Mouse (Mus musculus): Measurements from ENCODE around the gene Gm26920. TPM values are rescaled to one million over a fixed set of nuclear protein-coding genes. Genes with fewer than 3 reads are reported as not detected.
"Not testable (repeated sequence)": the region's sequence is repeated elsewhere in the genome, so short reads cannot be mapped to it uniquely, and the experiment has no call there.

The Gm26920 gene
- polyA plus RNA-seq (2014; fragmentation: Nextera tagmentation; extraction: Ambion mirVana): 0.89 and 1.7 TPM in 2 replicates

DNA sequence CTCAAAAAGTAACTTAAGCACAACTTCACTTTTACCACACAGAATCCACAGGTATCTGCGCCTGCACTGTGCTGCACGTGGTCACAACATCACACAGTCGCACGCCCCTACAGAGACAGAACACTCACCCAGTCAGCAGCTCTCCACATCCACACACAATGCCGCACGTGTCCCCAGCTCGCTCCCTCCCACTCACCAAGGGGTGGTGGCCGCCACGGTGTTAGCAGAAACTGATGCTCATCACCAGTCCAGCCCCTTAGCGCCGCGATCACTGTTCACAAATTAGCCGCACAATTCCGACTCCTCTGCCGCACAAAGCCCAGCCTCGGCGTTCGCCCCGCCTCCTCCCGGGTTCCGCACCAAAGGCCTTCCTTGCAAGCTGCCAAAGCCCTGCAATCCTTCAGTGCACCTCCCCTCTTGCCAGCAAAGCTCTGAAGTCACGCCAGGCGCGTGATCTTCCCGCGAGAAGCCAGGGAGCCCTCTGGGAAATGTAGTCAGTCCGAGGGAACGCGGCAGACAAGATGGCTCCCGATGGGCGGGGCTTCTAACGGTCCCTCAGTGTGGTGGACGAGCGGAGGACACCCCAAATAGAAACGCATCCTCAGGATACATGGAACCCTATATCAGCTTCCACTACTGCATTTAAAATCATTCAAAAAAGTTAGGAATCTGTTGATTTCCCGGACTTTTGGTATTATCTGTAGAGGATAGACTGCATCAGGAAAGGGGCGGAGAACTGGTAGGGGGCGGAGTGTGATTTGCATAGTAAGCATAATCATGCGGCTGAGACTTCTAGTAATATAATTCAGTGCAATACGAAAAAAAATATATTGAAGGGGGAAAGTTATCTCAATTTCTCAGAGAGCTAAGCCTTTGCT is at the start of gene Gm26920, which contains the start of gene Zfp566:
Gm26920 (minus strand) TSS at position 319 of the 878 bp plus-strand sequence.
Zfp566 (minus strand) TSS at position 436 of the 878 bp plus-strand sequence.
- peaks cover 7% of the 10 kb centered on the region for H3K36me3 ChIP-seq (ENCODE audit: control insufficient read depth, insufficient read depth, low read length)
- under 1% methylated on average over 40 of the region's 40 CpGs for WGBS

DNA sequence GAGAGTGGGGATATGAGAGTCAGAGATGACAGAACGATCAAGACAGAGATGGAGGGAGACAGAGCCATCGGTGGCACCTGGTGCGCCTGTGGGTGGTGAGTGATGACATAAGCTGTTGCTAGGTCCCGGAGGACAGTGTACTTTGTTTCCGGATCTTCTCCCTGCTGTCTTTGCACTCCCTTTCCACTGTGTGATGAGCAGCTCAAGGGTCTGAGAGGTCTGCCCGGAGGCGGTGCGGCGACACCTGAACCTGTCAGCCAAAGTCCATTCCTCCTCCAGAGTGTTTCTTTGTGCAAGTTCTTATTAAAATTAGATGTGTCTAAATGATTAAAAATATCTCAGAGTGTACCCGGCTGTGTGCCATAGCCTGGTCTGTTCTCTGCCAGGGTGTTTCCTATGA is 46.6 kb upstream of the Gm26920 start:
- Histone ChIP-seq H3K27ac (ENCODE audit: low read depth, low read length) (no peak overlapping the region), H3K4me1 (replicated peaks; ENCODE audit: control insufficient read depth, insufficient read depth, low read length) (no peaks in the 10 kb centered on the region), H3K4me3 (ENCODE audit: low read depth, low read length) (no peak overlapping the region), H3K9ac (ENCODE audit: low read depth, low read length) (no peak overlapping the region), H3K9me3 (ENCODE audit: control insufficient read depth, low read length) (no peaks in the 10 kb centered on the region), H3K36me3 (ENCODE audit: control insufficient read depth, insufficient read depth, low read length) (peaks cover 11% of the 10 kb centered on the region), H3K4me2 (replicated peaks; ENCODE audit: low read depth, low read length) (no peak overlapping the region), H3K27me3 (ENCODE audit: control insufficient read depth, insufficient read depth, low read length) (no peaks in the 10 kb centered on the region)
- ATAC-seq (ENCODE audit: low FRiP score) (no peak), DNase-seq (ENCODE audit: low spot score) (no peak)
- 88% methylated on average over 10 of the region's 10 CpGs for WGBS

More for the DNA sequence above, at the start of gene Gm26920, which contains the start of gene Zfp566:
- DNase-seq (ENCODE audit: low spot score): peak; percentile 99
- Histone ChIP-seq H3K27ac (ENCODE audit: low read depth, low read length) (peak within 1 kb of the TSS; percentile 27; the same call in 1 of the 2 replicates), H3K9me3 (ENCODE audit: control insufficient read depth, low read length) (no peaks in the 10 kb centered on the region), H3K4me2 (replicated peaks; ENCODE audit: low read depth, low read length) (peak within 1 kb of the TSS; percentile 62), H3K27me3 (ENCODE audit: control insufficient read depth, insufficient read depth, low read length) (no peaks in the 10 kb centered on the region), H3K4me3 (ENCODE audit: low read depth, low read length) (peak within 1 kb of the TSS; percentile 56), H3K4me1 (replicated peaks; ENCODE audit: control insufficient read depth, insufficient read depth, low read length) (peaks cover 8% of the 10 kb centered on the region), H3K9ac (ENCODE audit: low read depth, low read length) (peak within 1 kb of the TSS; percentile 63)
- peak; percentile 92 for ATAC-seq (ENCODE audit: low FRiP score)

DNA sequence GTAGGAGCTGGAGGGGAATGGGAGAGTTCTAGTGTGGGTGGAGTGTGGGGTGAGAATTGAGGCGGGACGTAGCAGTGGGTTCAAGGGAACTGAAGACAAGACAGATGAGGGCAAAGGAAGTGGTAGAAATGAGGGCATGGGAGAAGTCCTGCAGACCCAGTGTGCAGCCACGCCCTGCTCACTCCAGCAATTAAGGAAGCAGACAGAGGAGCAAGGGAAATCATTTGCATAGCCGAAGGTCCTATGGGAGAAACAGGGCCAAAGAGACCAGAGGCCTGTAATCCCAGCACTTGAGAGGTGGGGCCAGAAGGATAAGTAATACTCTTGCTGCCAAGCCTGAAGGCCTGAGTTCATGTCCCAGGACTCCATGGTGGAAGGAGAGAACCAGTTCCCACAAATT is 42.2 kb upstream of the Gm26920 start:
- Histone ChIP-seq H3K27me3 (ENCODE audit: control insufficient read depth, insufficient read depth, low read length) (no peaks in the 10 kb centered on the region), H3K9ac (ENCODE audit: low read depth, low read length) (no peak overlapping the region), H3K4me2 (replicated peaks; ENCODE audit: low read depth, low read length) (no peak overlapping the region), H3K27ac (ENCODE audit: low read depth, low read length) (no peak overlapping the region), H3K36me3 (ENCODE audit: control insufficient read depth, insufficient read depth, low read length) (peaks cover 14% of the 10 kb centered on the region), H3K4me3 (ENCODE audit: low read depth, low read length) (no peak overlapping the region), H3K4me1 (replicated peaks; ENCODE audit: control insufficient read depth, insufficient read depth, low read length) (no peaks in the 10 kb centered on the region), H3K9me3 (ENCODE audit: control insufficient read depth, low read length) (no peaks in the 10 kb centered on the region)
- ATAC-seq (ENCODE audit: low FRiP score): no peak
- 88% methylated on average over 4 of the region's 4 CpGs for whole genome bisulfite sequencing
- DNase-seq (ENCODE audit: low spot score): no peak

DNA sequence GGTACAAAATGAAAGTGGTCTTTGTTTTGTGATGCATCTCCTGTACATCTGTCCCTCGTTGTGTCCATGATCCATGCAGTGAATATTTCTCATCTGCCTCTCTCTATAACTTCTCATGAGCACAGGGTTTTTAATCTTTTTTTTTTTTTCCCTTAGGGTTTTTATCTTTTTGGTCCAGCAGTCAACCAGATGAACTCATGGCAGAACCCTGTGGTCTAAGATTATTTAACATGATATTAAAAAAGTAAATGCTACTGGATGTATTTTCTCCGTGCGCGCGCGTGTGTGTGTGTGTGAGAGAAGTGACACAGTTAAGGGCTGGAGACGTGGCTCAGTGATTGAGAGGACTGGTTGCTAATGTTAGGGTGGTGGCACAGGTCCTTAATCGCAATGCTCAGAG is 39.7 kb upstream of the Gm26920 start:
- Histone ChIP-seq H3K4me3 (ENCODE audit: low read depth, low read length) (no peak overlapping the region), H3K36me3 (ENCODE audit: control insufficient read depth, insufficient read depth, low read length) (peaks cover 17% of the 10 kb centered on the region), H3K9ac (ENCODE audit: low read depth, low read length) (no peak overlapping the region), H3K27ac (ENCODE audit: low read depth, low read length) (no peak overlapping the region), H3K27me3 (ENCODE audit: control insufficient read depth, insufficient read depth, low read length) (no peaks in the 10 kb centered on the region), H3K9me3 (ENCODE audit: control insufficient read depth, low read length) (no peaks in the 10 kb centered on the region), H3K4me1 (replicated peaks; ENCODE audit: control insufficient read depth, insufficient read depth, low read length) (no peaks in the 10 kb centered on the region), H3K4me2 (replicated peaks; ENCODE audit: low read depth, low read length) (no peak overlapping the region)
- no peak for ATAC-seq (ENCODE audit: low FRiP score)
- 95% methylated on average over 8 of the region's 8 CpGs for WGBS
- DNase-seq (ENCODE audit: low spot score): no peak

DNA sequence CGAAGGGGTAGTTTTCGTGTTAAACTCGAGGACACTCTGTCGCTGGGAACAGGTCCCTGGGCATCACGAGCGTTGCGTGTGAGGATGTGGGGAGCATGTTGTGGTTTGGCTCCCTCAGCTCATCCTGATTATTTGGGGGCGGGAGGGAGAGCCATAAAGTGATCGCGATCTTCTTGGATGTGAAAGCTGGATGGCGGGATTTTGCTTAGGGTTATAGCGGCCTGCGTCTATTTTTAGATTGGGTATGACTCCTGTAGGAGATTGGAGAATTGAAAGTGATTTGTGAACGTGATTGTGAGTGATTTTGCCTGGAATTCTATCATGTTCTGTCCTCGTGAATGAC is 31.9 kb upstream of the Gm26920 start:
- H3K4me2 ChIP-seq (replicated peaks; ENCODE audit: low read depth, low read length): peak overlapping the region; percentile 79
- ATAC-seq (ENCODE audit: low FRiP score): no peak
- H3K4me1 ChIP-seq (replicated peaks; ENCODE audit: control insufficient read depth, insufficient read depth, low read length): no peaks in the 10 kb centered on the region
- 13% methylated on average over 15 of the region's 15 CpGs for WGBS
- H3K27me3 ChIP-seq (ENCODE audit: control insufficient read depth, insufficient read depth, low read length): no peaks in the 10 kb centered on the region
- peaks cover under 1% of the 10 kb centered on the region; the same call in 1 of the 2 replicates for H3K36me3 ChIP-seq (ENCODE audit: control insufficient read depth, insufficient read depth, low read length)
- no peaks in the 10 kb centered on the region for H3K9me3 ChIP-seq (ENCODE audit: control insufficient read depth, low read length)
- DNase-seq (ENCODE audit: low spot score): no peak
- peak overlapping the region; percentile 74 for H3K27ac ChIP-seq (ENCODE audit: low read depth, low read length)
- peak overlapping the region; percentile 69 for H3K9ac ChIP-seq (ENCODE audit: low read depth, low read length)
- peak overlapping the region; percentile 64 for H3K4me3 ChIP-seq (ENCODE audit: low read depth, low read length)

DNA sequence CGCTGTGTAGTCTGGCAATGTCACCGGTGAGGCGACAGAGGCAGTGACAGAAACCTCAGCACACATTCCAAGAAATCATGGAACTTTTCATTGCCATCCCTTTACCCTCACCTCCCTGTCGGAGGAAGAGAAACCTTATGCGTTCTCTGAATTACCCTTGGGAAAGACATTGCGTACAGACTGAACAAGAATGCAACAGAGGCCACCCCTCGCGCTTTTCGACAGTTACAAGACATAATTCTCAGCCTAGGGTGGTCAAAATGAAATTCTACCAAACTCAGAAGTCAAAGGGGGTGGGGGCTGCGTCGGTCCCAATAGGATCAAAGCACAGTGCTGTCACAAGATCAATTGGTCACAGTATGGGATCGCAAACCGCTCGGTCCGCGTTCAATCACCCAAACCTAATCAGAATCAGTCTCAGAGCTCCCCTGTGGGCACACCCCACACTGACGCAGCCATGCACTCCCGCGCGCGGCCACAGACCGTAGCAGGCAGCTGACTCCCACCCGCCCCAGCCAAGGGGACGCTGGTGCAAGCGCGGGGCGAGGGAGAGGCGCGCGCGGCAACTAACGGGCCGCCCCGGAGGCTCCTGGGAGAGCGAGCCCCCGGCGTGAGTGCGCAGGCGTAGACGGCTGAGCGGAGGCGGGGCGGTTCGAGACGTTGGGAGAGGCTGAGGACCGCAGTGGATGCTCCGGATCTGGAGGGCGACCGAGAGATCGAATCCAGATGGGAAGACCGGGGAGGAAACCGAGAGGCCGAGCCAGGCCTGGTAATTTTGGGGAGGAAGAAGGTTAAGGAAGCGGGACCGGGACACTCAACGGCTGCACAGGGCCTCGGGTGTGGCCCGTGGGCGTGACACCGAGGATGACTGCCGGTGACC is 31.3 kb upstream of the Gm26920 start, which contains the start of gene Zfp382:
Zfp382 (plus strand) TSS at position 635 of the 880 bp plus-strand sequence.
- ATAC-seq (ENCODE audit: low FRiP score): peak; percentile 96
- H3K36me3 ChIP-seq (ENCODE audit: control insufficient read depth, insufficient read depth, low read length): no peaks in the 10 kb centered on the region
- H3K4me3 ChIP-seq (ENCODE audit: low read depth, low read length): peak within 1 kb of the TSS; percentile 64
- no peaks in the 10 kb centered on the region for H3K27me3 ChIP-seq (ENCODE audit: control insufficient read depth, insufficient read depth, low read length)
- under 1% methylated on average over 61 of the region's 61 CpGs for WGBS
- peak within 1 kb of the TSS; percentile 79 for H3K4me2 ChIP-seq (replicated peaks; ENCODE audit: low read depth, low read length)
- no peaks in the 10 kb centered on the region for H3K9me3 ChIP-seq (ENCODE audit: control insufficient read depth, low read length)
- peak; percentile 95 for DNase-seq (ENCODE audit: low spot score)
- H3K9ac ChIP-seq (ENCODE audit: low read depth, low read length): peak within 1 kb of the TSS; percentile 69
- H3K4me1 ChIP-seq (replicated peaks; ENCODE audit: control insufficient read depth, insufficient read depth, low read length): no peaks in the 10 kb centered on the region
- peak within 1 kb of the TSS; percentile 74 for H3K27ac ChIP-seq (ENCODE audit: low read depth, low read length)

DNA sequence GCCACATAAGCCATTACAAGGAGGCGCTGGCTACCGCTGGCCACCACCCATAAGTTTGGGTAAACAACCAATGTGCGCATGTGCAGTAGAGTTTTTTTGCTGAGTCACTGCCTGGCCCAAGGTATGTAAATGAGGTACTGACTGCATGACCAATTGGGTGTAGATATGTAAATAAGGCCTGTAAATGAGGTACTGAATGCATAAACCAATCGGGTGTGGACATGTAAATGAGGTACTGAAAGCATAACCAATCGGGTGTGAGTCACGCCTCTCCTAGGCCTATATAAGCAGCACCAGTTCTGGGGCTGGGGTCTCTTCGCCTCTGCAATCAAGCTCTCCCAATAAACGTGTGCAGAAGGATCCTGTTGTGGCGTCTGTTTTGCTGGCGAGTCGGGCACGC is 27.7 kb upstream of the Gm26920 start:
- H3K9ac ChIP-seq (ENCODE audit: low read depth, low read length); H3K36me3 ChIP-seq (ENCODE audit: control insufficient read depth, insufficient read depth, low read length); DNase-seq (ENCODE audit: low spot score); H3K27ac ChIP-seq (ENCODE audit: low read depth, low read length); H3K4me2 ChIP-seq (replicated peaks; ENCODE audit: low read depth, low read length); H3K27me3 ChIP-seq (ENCODE audit: control insufficient read depth, insufficient read depth, low read length); H3K4me3 ChIP-seq (ENCODE audit: low read depth, low read length); ATAC-seq (ENCODE audit: low FRiP score); H3K9me3 ChIP-seq (ENCODE audit: control insufficient read depth, low read length); H3K4me1 ChIP-seq (replicated peaks; ENCODE audit: control insufficient read depth, insufficient read depth, low read length): not testable (repeated sequence)
- WGBS: 92% methylated on average over 12 of the region's 12 CpGs

DNA sequence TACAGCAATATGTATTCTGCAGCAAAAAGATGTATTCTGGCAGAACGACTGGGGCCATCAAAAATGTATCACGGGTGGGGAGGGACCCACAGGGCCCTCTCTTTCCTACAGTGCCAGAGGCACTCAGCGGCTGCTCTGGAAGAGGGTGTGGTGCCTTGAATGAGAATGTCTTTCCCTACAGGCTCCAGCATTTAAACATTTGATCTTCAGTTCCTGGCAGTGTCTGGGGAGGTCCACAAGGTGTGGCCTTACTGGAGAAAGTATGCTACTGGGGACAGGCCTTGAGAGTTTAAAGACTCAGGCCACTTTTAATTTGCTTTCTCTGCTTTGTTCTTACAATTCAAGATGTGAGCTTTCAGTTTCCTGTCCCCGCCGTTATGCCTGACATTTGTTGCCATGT is 25.9 kb upstream of the Gm26920 start:
- H3K4me1 ChIP-seq (replicated peaks; ENCODE audit: control insufficient read depth, insufficient read depth, low read length): no peaks in the 10 kb centered on the region
- WGBS: 97% methylated on average over 5 of the region's 5 CpGs
- DNase-seq (ENCODE audit: low spot score) (no peak), ATAC-seq (ENCODE audit: low FRiP score) (no peak)
- no peak overlapping the region for H3K27ac ChIP-seq (ENCODE audit: low read depth, low read length)
- H3K9me3 ChIP-seq (ENCODE audit: control insufficient read depth, low read length): no peaks in the 10 kb centered on the region
- H3K4me3 ChIP-seq (ENCODE audit: low read depth, low read length): no peak overlapping the region
- H3K36me3 ChIP-seq (ENCODE audit: control insufficient read depth, insufficient read depth, low read length): no peaks in the 10 kb centered on the region
- no peak overlapping the region for H3K9ac ChIP-seq (ENCODE audit: low read depth, low read length)
- H3K27me3 ChIP-seq (ENCODE audit: control insufficient read depth, insufficient read depth, low read length): no peaks in the 10 kb centered on the region
- H3K4me2 ChIP-seq (replicated peaks; ENCODE audit: low read depth, low read length): no peak overlapping the region
